Mouse (Mus musculus): ENCODE measurements at regions not wholly inside any gene's neighbourhood (a gene's known extent, or its start where the extent isn't known, plus 50 kb on each side); places are given as distances from the start of the nearest gene placed in this dataset.

DNA sequence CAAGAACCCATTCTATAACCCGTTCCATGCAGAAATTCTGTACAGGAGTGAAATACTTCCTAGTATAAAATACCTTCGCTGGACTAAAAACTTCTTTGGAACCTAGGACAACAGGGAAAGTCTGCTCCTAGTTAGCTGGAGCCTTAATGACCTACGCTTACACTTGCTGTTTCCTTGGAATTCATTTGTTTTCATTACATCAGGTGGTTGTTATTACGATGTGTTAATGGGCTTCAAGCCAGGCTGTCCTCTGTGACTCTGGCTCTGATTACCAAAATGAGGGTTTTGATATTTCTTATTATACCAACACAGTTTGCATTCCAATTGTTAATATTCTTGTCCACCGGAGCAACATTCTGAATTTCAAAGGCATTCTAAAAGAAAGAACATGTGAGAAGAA, 313.6 kb upstream of the Adgrl4 start:
- H3K4me1 ChIP-seq (ENCODE audit: insufficient read depth, low read depth, low read length), result no peaks in the 10 kb centered on the region
- no peaks in the 10 kb centered on the region for H3K27me3 ChIP-seq (replicated peaks; ENCODE audit: insufficient read depth, low read length)
- H3K27ac ChIP-seq (ENCODE audit: low read length), result no peak overlapping the region
- H3K4me3 ChIP-seq (ENCODE audit: low read depth, low read length), result no peak overlapping the region
- DNase-seq (ENCODE audit: low spot score) (no peak), ATAC-seq (no peak)
- H3K4me2 ChIP-seq (replicated peaks; ENCODE audit: low read depth, low read length), result no peak overlapping the region
- H3K9ac ChIP-seq (replicated peaks; ENCODE audit: low read depth), result no peak overlapping the region
- H3K9me3 ChIP-seq (ENCODE audit: low read length), result no peaks in the 10 kb centered on the region
- TF ChIP-seq CTCF (IDR thresholded peaks at IDR 0.05), result no peak
- no peaks in the 10 kb centered on the region for H3K36me3 ChIP-seq (ENCODE audit: insufficient read depth, low read length)
- WGBS, result 79% methylated on average over 5 of the region's 5 CpGs

DNA sequence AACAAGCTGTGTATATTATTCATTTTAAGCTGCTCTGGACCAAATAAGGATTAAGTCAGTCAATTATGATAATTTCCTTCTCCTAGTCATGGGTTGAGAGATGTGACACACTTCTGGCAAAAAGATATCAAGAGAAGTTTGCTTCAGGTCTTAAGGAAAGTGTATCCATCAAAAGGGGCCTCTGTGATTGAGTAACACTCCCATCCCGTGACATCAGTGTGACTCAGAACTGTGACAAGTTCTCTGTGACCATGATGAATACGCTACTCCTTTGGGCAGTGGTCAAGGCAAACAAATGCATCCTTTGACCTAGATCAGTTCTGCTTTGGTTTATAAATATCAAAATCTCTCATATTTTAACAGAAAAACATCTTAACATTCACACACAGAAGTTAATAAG, 290.8 kb upstream of the Adgrl4 start:
- Histone ChIP-seq H3K36me3 (ENCODE audit: insufficient read depth, low read length) (no peaks in the 10 kb centered on the region), H3K27me3 (replicated peaks; ENCODE audit: insufficient read depth, low read length) (no peaks in the 10 kb centered on the region), H3K4me1 (ENCODE audit: insufficient read depth, low read depth, low read length) (no peaks in the 10 kb centered on the region), H3K9me3 (ENCODE audit: low read length) (no peaks in the 10 kb centered on the region), H3K4me3 (ENCODE audit: low read depth, low read length) (no peak overlapping the region), H3K27ac (ENCODE audit: low read length) (no peak overlapping the region), H3K4me2 (replicated peaks; ENCODE audit: low read depth, low read length) (no peak overlapping the region), H3K9ac (replicated peaks; ENCODE audit: low read depth) (no peak overlapping the region)
- DNase-seq (ENCODE audit: low spot score) (no peak), ATAC-seq (no peak)
- TF ChIP-seq EP300 (IDR thresholded peaks at IDR 0.05) (no peak), CTCF (IDR thresholded peaks at IDR 0.05) (no peak)
- 76% methylated on average over 2 of the region's 2 CpGs for WGBS

DNA sequence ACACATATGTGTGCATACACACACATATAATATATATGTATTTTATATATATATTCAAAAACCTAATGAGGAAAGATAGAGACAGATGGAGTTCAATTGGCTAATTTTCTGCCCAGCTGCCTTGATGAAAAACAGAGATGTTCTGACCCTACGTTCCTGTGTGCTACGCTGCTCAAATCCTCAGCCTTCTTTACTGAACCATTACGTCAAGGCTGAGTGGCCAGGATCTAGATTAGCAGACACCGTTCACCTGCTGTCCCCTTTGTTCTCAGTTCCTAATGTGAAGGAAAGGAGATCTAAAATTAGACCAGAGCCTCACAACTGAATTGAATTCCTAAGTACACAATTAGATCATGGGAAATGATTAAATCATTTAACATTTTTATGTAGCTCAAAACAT, 284.3 kb upstream of the Adgrl4 start:
- Histone ChIP-seq H3K4me3 (ENCODE audit: low read depth, low read length) (no peak overlapping the region), H3K27me3 (replicated peaks; ENCODE audit: insufficient read depth, low read length) (no peaks in the 10 kb centered on the region), H3K36me3 (ENCODE audit: insufficient read depth, low read length) (no peaks in the 10 kb centered on the region), H3K9me3 (ENCODE audit: low read length) (no peaks in the 10 kb centered on the region), H3K9ac (replicated peaks; ENCODE audit: low read depth) (no peak overlapping the region), H3K27ac (ENCODE audit: low read length) (no peak overlapping the region), H3K4me2 (replicated peaks; ENCODE audit: low read depth, low read length) (no peak overlapping the region), H3K4me1 (ENCODE audit: insufficient read depth, low read depth, low read length) (no peaks in the 10 kb centered on the region)
- 42% methylated on average over 4 of the region's 4 CpGs for WGBS
- no peak for TF ChIP-seq CTCF (IDR thresholded peaks at IDR 0.05)
- no peak for TF ChIP-seq EP300 (IDR thresholded peaks at IDR 0.05)
- DNase-seq (ENCODE audit: low spot score), result no peak
- ATAC-seq, result no peak

DNA sequence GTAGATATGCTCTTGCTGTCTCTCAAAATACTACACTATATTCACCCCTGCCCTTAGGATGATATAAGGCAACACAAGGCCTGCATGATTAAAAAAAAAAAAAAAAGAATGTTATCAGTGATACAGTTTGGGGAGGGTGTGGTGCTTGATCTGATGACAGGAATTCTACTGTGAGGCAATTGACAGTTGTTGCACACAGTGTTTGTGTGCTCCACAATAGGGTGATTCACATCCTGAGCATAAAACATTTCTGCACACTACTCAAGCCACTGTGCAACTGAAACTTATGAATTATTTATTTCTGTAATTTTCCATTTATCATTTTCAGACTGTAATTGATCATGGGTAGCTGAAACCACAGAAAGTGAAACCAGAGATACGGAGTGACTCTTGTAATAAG, 277.2 kb upstream of the Adgrl4 start:
- DNase-seq (ENCODE audit: low spot score) (no peak), ATAC-seq (no peak)
- TF ChIP-seq EP300 (IDR thresholded peaks at IDR 0.05), result no peak
- no peak for TF ChIP-seq CTCF (IDR thresholded peaks at IDR 0.05)
- Histone ChIP-seq H3K36me3 (ENCODE audit: insufficient read depth, low read length) (no peaks in the 10 kb centered on the region), H3K4me1 (ENCODE audit: insufficient read depth, low read depth, low read length) (no peaks in the 10 kb centered on the region), H3K9ac (replicated peaks; ENCODE audit: low read depth) (no peak overlapping the region), H3K4me3 (ENCODE audit: low read depth, low read length) (no peak overlapping the region), H3K4me2 (replicated peaks; ENCODE audit: low read depth, low read length) (no peak overlapping the region), H3K9me3 (ENCODE audit: low read length) (no peaks in the 10 kb centered on the region), H3K27ac (ENCODE audit: low read length) (no peak overlapping the region), H3K27me3 (replicated peaks; ENCODE audit: insufficient read depth, low read length) (no peaks in the 10 kb centered on the region)
- 80% methylated on average over 1 of the region's 1 CpGs for WGBS

DNA sequence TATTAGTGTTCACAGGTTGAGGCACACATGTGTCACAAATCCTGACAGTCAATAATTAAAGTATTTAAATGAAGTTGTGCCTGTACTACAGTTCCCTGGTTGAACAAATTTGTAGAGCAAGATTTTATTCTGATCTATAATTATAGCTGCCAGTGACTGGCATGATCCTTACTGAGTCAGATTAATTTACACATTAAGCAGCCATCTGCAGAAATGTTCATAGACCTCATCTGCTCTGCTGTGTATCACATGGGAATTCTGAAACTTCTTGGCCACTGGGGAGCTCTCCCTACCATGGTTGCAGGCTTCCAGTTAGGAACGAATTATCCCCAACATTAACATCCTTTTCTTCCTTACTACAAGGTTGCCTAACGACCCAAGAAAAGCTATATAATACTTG, 255.6 kb upstream of the Adgrl4 start:
- ATAC-seq (no peak), DNase-seq (ENCODE audit: low spot score) (no peak)
- 50% methylated on average over 2 of the region's 2 CpGs for WGBS
- Histone ChIP-seq H3K4me1 (ENCODE audit: insufficient read depth, low read depth, low read length) (no peaks in the 10 kb centered on the region), H3K9me3 (ENCODE audit: low read length) (no peaks in the 10 kb centered on the region), H3K27me3 (replicated peaks; ENCODE audit: insufficient read depth, low read length) (no peaks in the 10 kb centered on the region), H3K36me3 (ENCODE audit: insufficient read depth, low read length) (no peaks in the 10 kb centered on the region), H3K9ac (replicated peaks; ENCODE audit: low read depth) (no peak overlapping the region), H3K27ac (ENCODE audit: low read length) (no peak overlapping the region), H3K4me2 (replicated peaks; ENCODE audit: low read depth, low read length) (no peak overlapping the region), H3K4me3 (ENCODE audit: low read depth, low read length) (no peak overlapping the region)
- TF ChIP-seq CTCF (IDR thresholded peaks at IDR 0.05) (no peak), EP300 (IDR thresholded peaks at IDR 0.05) (no peak)

DNA sequence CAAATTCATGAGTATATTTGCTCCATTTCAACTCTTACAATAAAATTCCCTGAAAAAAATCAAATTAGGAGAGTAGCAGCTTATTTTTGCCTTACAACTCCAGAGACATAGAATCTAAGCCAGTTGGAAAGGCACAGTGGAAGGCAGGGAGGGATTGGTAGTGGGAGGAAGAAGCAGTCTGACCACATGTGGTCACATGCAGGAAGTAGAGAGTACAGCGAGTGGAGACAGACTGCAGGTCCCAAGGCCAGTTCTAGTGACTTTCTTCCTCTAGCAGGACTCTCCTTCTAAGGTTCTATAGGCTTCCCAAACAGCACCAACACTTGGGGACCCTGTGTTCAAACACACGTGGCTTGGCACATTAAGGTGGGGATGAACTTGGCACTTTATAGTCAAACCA, 245.6 kb upstream of the Adgrl4 start:
- Histone ChIP-seq H3K4me2 (replicated peaks; ENCODE audit: low read depth, low read length) (no peak overlapping the region), H3K36me3 (ENCODE audit: insufficient read depth, low read length) (no peaks in the 10 kb centered on the region), H3K27ac (ENCODE audit: low read length) (no peak overlapping the region), H3K27me3 (replicated peaks; ENCODE audit: insufficient read depth, low read length) (no peaks in the 10 kb centered on the region), H3K9ac (replicated peaks; ENCODE audit: low read depth) (no peak overlapping the region), H3K4me3 (ENCODE audit: low read depth, low read length) (no peak overlapping the region), H3K4me1 (ENCODE audit: insufficient read depth, low read depth, low read length) (no peaks in the 10 kb centered on the region), H3K9me3 (ENCODE audit: low read length) (no peaks in the 10 kb centered on the region)
- WGBS, result 58% methylated on average over 2 of the region's 2 CpGs
- ATAC-seq, result no peak
- no peak for TF ChIP-seq CTCF (IDR thresholded peaks at IDR 0.05)
- TF ChIP-seq EP300 (IDR thresholded peaks at IDR 0.05), result no peak
- DNase-seq (ENCODE audit: low spot score), result no peak

DNA sequence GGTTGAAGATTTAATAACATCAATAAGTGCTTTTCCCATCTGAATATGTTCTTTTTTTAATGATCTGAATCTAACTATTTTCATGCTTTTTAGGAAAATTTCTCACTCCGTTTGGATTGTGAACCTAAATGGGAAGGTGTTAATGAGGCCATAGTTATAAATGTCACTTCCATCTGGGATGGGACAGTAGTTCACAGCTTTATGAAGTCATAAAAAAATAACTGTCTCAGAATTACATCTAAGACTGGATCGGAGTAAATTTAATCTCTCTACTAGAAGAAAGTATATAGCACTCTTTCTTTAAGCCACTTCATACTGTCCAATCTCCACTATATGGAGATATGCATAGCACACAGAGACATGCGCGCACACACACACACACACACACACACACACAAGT, 226.7 kb upstream of the Adgrl4 start:
- DNase-seq (ENCODE audit: low spot score) (no peak), ATAC-seq (no peak)
- H3K27ac ChIP-seq (ENCODE audit: low read length), result no peak overlapping the region
- H3K27me3 ChIP-seq (replicated peaks; ENCODE audit: insufficient read depth, low read length), result no peaks in the 10 kb centered on the region
- H3K9ac ChIP-seq (replicated peaks; ENCODE audit: low read depth), result no peak overlapping the region
- WGBS, result 80% methylated on average over 4 of the region's 4 CpGs
- H3K36me3 ChIP-seq (ENCODE audit: insufficient read depth, low read length), result no peaks in the 10 kb centered on the region
- no peaks in the 10 kb centered on the region for H3K4me1 ChIP-seq (ENCODE audit: insufficient read depth, low read depth, low read length)
- no peak overlapping the region for H3K4me3 ChIP-seq (ENCODE audit: low read depth, low read length)
- no peaks in the 10 kb centered on the region for H3K9me3 ChIP-seq (ENCODE audit: low read length)
- no peak overlapping the region for H3K4me2 ChIP-seq (replicated peaks; ENCODE audit: low read depth, low read length)
- TF ChIP-seq EP300 (IDR thresholded peaks at IDR 0.05) (no peak), CTCF (IDR thresholded peaks at IDR 0.05) (no peak)

Data from lung, postnatal 0 days (tissue).